Mouse (Mus musculus) E14TG2a.4 (cell line): ENCODE results near the gene Exosc9.

Source experiments
- CTCF ChIP-seq: conservative IDR thresholded peaks from 2 replicates; pipeline ENCODE4 v1.5.1; 2014; ENCODE audit warnings: low read length
- NANOG ChIP-seq: IDR thresholded peaks from 2 replicates; pipeline ENCODE4 v1.6.1; 2014; ENCODE audit warnings: borderline replicate concordance, low read length, mixed read lengths
- POU5F1 ChIP-seq: IDR thresholded peaks from 2 replicates; pipeline ENCODE4 v1.6.1; 2014; ENCODE audit warnings: low read length, borderline replicate concordance

DNA sequence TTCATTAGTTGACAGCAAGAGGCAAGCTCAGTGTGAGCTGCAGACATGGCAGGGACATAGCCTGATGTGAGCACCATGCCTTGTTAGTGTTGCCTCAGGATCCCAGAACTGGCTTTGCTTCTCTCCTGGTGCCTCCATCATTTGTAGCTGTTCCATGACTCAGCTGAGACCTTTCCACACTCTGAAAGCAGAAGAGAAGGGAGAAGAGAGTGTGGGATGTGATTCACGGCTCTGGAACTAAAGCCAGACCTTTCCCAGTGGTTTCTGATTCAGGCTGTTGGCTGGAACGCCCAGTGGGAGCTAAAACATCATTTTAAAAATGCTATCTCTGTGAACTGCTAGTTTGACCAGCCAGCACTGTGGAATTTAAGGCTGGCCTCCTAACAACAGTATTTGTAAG, 11.7 kb upstream of the Exosc9 start:
- TF ChIP-seq CTCF (no peak), NANOG (no peak), POU5F1 (no peak)
